Mouse (Mus musculus) erythroid progenitor cell, adult 5-6 weeks (primary cell): ENCODE results near the gene Dus1l. TPM values are rescaled to one million over a fixed set of nuclear protein-coding genes. Genes with fewer than 3 reads are reported as not detected.

Source experiments
- ATAC-seq: replicated peaks from 2 replicates; pipeline ENCODE4 v1.8.0; 2016; ENCODE audit warnings: moderate number of reproducible peaks, mild to moderate bottlenecking, moderate TSS enrichment, inconsistent platforms; ENCODE audit not compliant: poor library complexity, low FRiP score, severe bottlenecking
- total RNA-seq, 2 experiments: library from RNA; stranded (forward) in 1 of 2; stranded (reverse) in 1 of 2; fragments of 150-400 nt in 1 of 2; fragments of 186-747, 209-891 nt in 1 of 2; gene quantifications; 2 replicates each; pipeline versions ENCODE4 v1.2.3 to v1.2.4; 2015 to 2017; ENCODE audit warnings: low replicate concordance in 2 of 2

Gene Dus1l
- total RNA-seq, 2 experiments from 2014 or later = 24.6 to 46.1 TPM

DNA sequence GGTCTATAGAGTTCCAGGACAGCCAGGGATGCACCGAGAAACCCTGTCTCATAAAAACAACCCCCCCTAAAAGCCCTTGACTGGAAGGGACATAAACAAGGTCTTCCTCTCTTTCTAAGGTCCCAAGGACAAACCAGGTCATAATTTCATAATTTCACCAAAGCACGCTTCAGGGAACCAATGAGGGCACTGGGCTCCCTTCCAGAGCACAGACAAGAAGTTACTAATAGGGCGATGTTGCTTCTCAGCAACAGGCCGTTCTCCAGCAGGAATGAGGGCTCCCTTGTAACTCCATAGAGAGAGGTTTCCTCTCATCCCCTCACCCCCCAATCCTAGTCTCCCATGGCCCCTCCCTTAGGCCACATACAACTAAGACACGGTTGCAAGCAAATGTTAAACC, 55.2 kb downstream of the Dus1l start:
- no peak for ATAC-seq

Other genes with a start within 250 kb of the Dus1l start
- gene Mcrip1, start 246.7 kb downstream of the Dus1l start, total RNA-seq (2015; ENCODE audit: low replicate concordance) = 19.8 and 23.5 TPM in 2 replicates
- gene Mcrip1, start 246.7 kb downstream of the Dus1l start, total RNA-seq (2017; ENCODE audit: low replicate concordance) = 1.7 and 5.6 TPM in 2 replicates
- gene Ppp1r27, start 245.3 kb downstream of the Dus1l start, total RNA-seq (2015; ENCODE audit: low replicate concordance) = not detected in 2 replicates
- not detected in 2 replicates for gene Ppp1r27, start 245.3 kb downstream of the Dus1l start, total RNA-seq (2017; ENCODE audit: low replicate concordance)
- gene P4hb, start 223.2 kb downstream of the Dus1l start, total RNA-seq (2015; ENCODE audit: low replicate concordance) = 101 and 104 TPM in 2 replicates
- 112 and 141 TPM in 2 replicates for gene P4hb, start 223.2 kb downstream of the Dus1l start, total RNA-seq (2017; ENCODE audit: low replicate concordance)
- gene Arhgdia, start 214.8 kb downstream of the Dus1l start, total RNA-seq (2015; ENCODE audit: low replicate concordance) = 134 and 150 TPM in 2 replicates
- gene Arhgdia, start 214.8 kb downstream of the Dus1l start, total RNA-seq (2017; ENCODE audit: low replicate concordance) = 45.3 and 49.3 TPM in 2 replicates
- 72.9 and 87.2 TPM in 2 replicates for gene Alyref, start 198.0 kb downstream of the Dus1l start, total RNA-seq (2015; ENCODE audit: low replicate concordance)
- 142 and 227 TPM in 2 replicates for gene Alyref, start 198.0 kb downstream of the Dus1l start, total RNA-seq (2017; ENCODE audit: low replicate concordance)
- gene Anapc11, start 198.0 kb downstream of the Dus1l start, total RNA-seq (2015; ENCODE audit: low replicate concordance) = 28.1 and 35.0 TPM in 2 replicates
- 2.8 and 12.1 TPM in 2 replicates for gene Anapc11, start 198.0 kb downstream of the Dus1l start, total RNA-seq (2017; ENCODE audit: low replicate concordance)
- gene Npb, start 187.9 kb downstream of the Dus1l start, total RNA-seq (2015; ENCODE audit: low replicate concordance) = not detected in 2 replicates
- gene Npb, start 187.9 kb downstream of the Dus1l start, total RNA-seq (2017; ENCODE audit: low replicate concordance) = not detected in 2 replicates
- gene Pcyt2, start 178.5 kb downstream of the Dus1l start, total RNA-seq (2015; ENCODE audit: low replicate concordance) = 13.3 and 14.7 TPM in 2 replicates
- gene Pcyt2, start 178.5 kb downstream of the Dus1l start, total RNA-seq (2017; ENCODE audit: low replicate concordance) = 20.7 and 23.1 TPM in 2 replicates
- gene Sirt7, start 171.2 kb downstream of the Dus1l start, total RNA-seq (2015; ENCODE audit: low replicate concordance) = 59.9 and 61.3 TPM in 2 replicates
- gene Sirt7, start 171.2 kb downstream of the Dus1l start, total RNA-seq (2017; ENCODE audit: low replicate concordance) = 81.2 and 85.6 TPM in 2 replicates
- gene Mafg, start 162.8 kb downstream of the Dus1l start, total RNA-seq (2015; ENCODE audit: low replicate concordance) = 36.0 TPM in 2 replicates
- gene Mafg, start 162.8 kb downstream of the Dus1l start, total RNA-seq (2017; ENCODE audit: low replicate concordance) = 71.3 and 91.6 TPM in 2 replicates
- 2.1 TPM in 1 of 2 replicates, not detected in the other for gene Pycr1, start 152.6 kb downstream of the Dus1l start, total RNA-seq (2015; ENCODE audit: low replicate concordance)
- gene Pycr1, start 152.6 kb downstream of the Dus1l start, total RNA-seq (2017; ENCODE audit: low replicate concordance) = 1.1 TPM in 1 of 2 replicates, not detected in the other
- gene Myadml2, start 148.2 kb downstream of the Dus1l start, total RNA-seq (2015; ENCODE audit: low replicate concordance) = not detected in 2 replicates
- not detected in 2 replicates for gene Myadml2, start 148.2 kb downstream of the Dus1l start, total RNA-seq (2017; ENCODE audit: low replicate concordance)
- not detected in 2 replicates for gene Notum, start 135.2 kb downstream of the Dus1l start, total RNA-seq (2015; ENCODE audit: low replicate concordance)
- not detected in 2 replicates for gene Notum, start 135.2 kb downstream of the Dus1l start, total RNA-seq (2017; ENCODE audit: low replicate concordance)
- 33.1 and 41.4 TPM in 2 replicates for gene Aspscr1, start 123.4 kb downstream of the Dus1l start, total RNA-seq (2015; ENCODE audit: low replicate concordance)
- gene Aspscr1, start 123.4 kb downstream of the Dus1l start, total RNA-seq (2017; ENCODE audit: low replicate concordance) = 46.0 and 59.7 TPM in 2 replicates
- 7.1 and 35.3 TPM in 2 replicates for gene Cenpx, start 82.7 kb downstream of the Dus1l start, total RNA-seq (2015; ENCODE audit: low replicate concordance)
- 15.0 and 21.2 TPM in 2 replicates for gene Cenpx, start 82.7 kb downstream of the Dus1l start, total RNA-seq (2017; ENCODE audit: low replicate concordance)
- gene Lrrc45, start 82.5 kb downstream of the Dus1l start, total RNA-seq (2015; ENCODE audit: low replicate concordance) = 3.4 and 6.1 TPM in 2 replicates
- gene Lrrc45, start 82.5 kb downstream of the Dus1l start, total RNA-seq (2017; ENCODE audit: low replicate concordance) = 12.3 and 12.9 TPM in 2 replicates
- gene Rac3, start 74.9 kb downstream of the Dus1l start, total RNA-seq (2015; ENCODE audit: low replicate concordance) = not detected in 2 replicates
- 1.3 and 3.5 TPM in 2 replicates for gene Rac3, start 74.9 kb downstream of the Dus1l start, total RNA-seq (2017; ENCODE audit: low replicate concordance)
- gene Dcxr, start 69.1 kb downstream of the Dus1l start, total RNA-seq (2015; ENCODE audit: low replicate concordance) = 3.6 TPM in 1 of 2 replicates, not detected in the other
- gene Dcxr, start 69.1 kb downstream of the Dus1l start, total RNA-seq (2017; ENCODE audit: low replicate concordance) = 7.2 TPM in 1 of 2 replicates, not detected in the other
- gene Cbr2, start 64.3 kb downstream of the Dus1l start, total RNA-seq (2015; ENCODE audit: low replicate concordance) = 21.8 and 23.4 TPM in 2 replicates
- not detected in 2 replicates for gene Cbr2, start 64.3 kb downstream of the Dus1l start, total RNA-seq (2017; ENCODE audit: low replicate concordance)
- gene Hmga1b, start 33.6 kb downstream of the Dus1l start, total RNA-seq (2015; ENCODE audit: low replicate concordance) = 3.2 and 12.6 TPM in 2 replicates
- 3.0 and 5.7 TPM in 2 replicates for gene Hmga1b, start 33.6 kb downstream of the Dus1l start, total RNA-seq (2017; ENCODE audit: low replicate concordance)
- 3.2 and 6.7 TPM in 2 replicates for gene Rfng, start 12.2 kb downstream of the Dus1l start, total RNA-seq (2015; ENCODE audit: low replicate concordance)
- gene Rfng, start 12.2 kb downstream of the Dus1l start, total RNA-seq (2017; ENCODE audit: low replicate concordance) = 0.91 and 1.3 TPM in 2 replicates
- 31.4 and 39.0 TPM in 2 replicates for gene Gps1, start 12.1 kb downstream of the Dus1l start, total RNA-seq (2015; ENCODE audit: low replicate concordance)
- gene Gps1, start 12.1 kb downstream of the Dus1l start, total RNA-seq (2017; ENCODE audit: low replicate concordance) = 17.6 and 19.9 TPM in 2 replicates
- 3.2 and 16.3 TPM in 2 replicates for gene Fasn, start 28.1 kb upstream of the Dus1l start, total RNA-seq (2015; ENCODE audit: low replicate concordance)
- gene Fasn, start 28.1 kb upstream of the Dus1l start, total RNA-seq (2017; ENCODE audit: low replicate concordance) = 0.83 and 2.8 TPM in 2 replicates
- 6.7 and 11.2 TPM in 2 replicates for gene Ccdc57, start 136.5 kb upstream of the Dus1l start, total RNA-seq (2015; ENCODE audit: low replicate concordance)
- 12.1 and 13.5 TPM in 2 replicates for gene Ccdc57, start 136.5 kb upstream of the Dus1l start, total RNA-seq (2017; ENCODE audit: low replicate concordance)
- gene Slc16a3, start 152.1 kb upstream of the Dus1l start, total RNA-seq (2015; ENCODE audit: low replicate concordance) = 4.7 and 5.4 TPM in 2 replicates
- 0.98 and 3.3 TPM in 2 replicates for gene Slc16a3, start 152.1 kb upstream of the Dus1l start, total RNA-seq (2017; ENCODE audit: low replicate concordance)
- 7.6 and 27.7 TPM in 2 replicates for gene Csnk1d, start 194.9 kb upstream of the Dus1l start, total RNA-seq (2015; ENCODE audit: low replicate concordance)
- gene Csnk1d, start 194.9 kb upstream of the Dus1l start, total RNA-seq (2017; ENCODE audit: low replicate concordance) = 17.3 and 26.2 TPM in 2 replicates
- 4.0 and 13.0 TPM in 2 replicates for gene Cd7, start 243.0 kb upstream of the Dus1l start, total RNA-seq (2015; ENCODE audit: low replicate concordance)
- gene Cd7, start 243.0 kb upstream of the Dus1l start, total RNA-seq (2017; ENCODE audit: low replicate concordance) = 1.2 TPM in 1 of 2 replicates, not detected in the other